Mouse (Mus musculus) T-helper 1 cell (primary cell): ENCODE results near the gene Nvl.

Experiments used
- in situ Hi-C: fragments of 300-600 bp; cut with MboI, MseI; formaldehyde crosslinking; loops from one replicate; pipeline ENCODE4 v1.15.1; 2025; ENCODE audit warnings: high pct_unique_total_duplicates

Nvl gene

GRCm38 (mm10) chr1:181069671-181070070, 74.3 kb downstream of the Nvl start:
- in situ Hi-C loops, result loop anchor here (25.0 kb wide), 1 partner anchor 468 kb away; no protein-coding TSS in a partner anchor

GRCm38 (mm10) chr1:181068344-181068743, 75.7 kb downstream of the Nvl start:
- in situ Hi-C loops, result loop anchor here (25.0 kb wide), 1 partner anchor 469 kb away; no protein-coding TSS in a partner anchor

GRCm38 (mm10) chr1:181064648-181065047, 79.4 kb downstream of the Nvl start:
- in situ Hi-C loops, result loop anchor here (25.0 kb wide), 1 partner anchor 473 kb away; no protein-coding TSS in a partner anchor

GRCm38 (mm10) chr1:181063991-181064390, 80.0 kb downstream of the Nvl start:
- in situ Hi-C loops, result loop anchor here (25.0 kb wide), 1 partner anchor 473 kb away; no protein-coding TSS in a partner anchor

GRCm38 (mm10) chr1:181061784-181062485, 82.1 kb downstream of the Nvl start:
- in situ Hi-C loops, result loop anchor here (25.0 kb wide), 1 partner anchor 475 kb away; no protein-coding TSS in a partner anchor

GRCm38 (mm10) chr1:181052898-181053297, 91.1 kb downstream of the Nvl start:
- in situ Hi-C loops, result loop anchor here (25.0 kb wide), 1 partner anchor 484 kb away; no protein-coding TSS in a partner anchor

- in situ Hi-C loops, result loop anchor here (25.0 kb wide), 1 partner anchor 486 kb away; no protein-coding TSS in a partner anchor
Measured at GRCm38 (mm10) chr1:181050937-181051336, 93.1 kb downstream of the Nvl start, which contains the start of gene 9130409I23Rik. Gene 9130409I23Rik (plus strand): TSS chr1:181051237.

GRCm38 (mm10) chr1:181049328-181049842, 94.6 kb downstream of the Nvl start:
- in situ Hi-C loops, result no loop called here

GRCm38 (mm10) chr1:181047520-181047919, 96.5 kb downstream of the Nvl start:
- in situ Hi-C loops, result no loop called here

- in situ Hi-C loops, result no loop called here
Measured at GRCm38 (mm10) chr1:181039652-181040051, 104.4 kb downstream of the Nvl start.

- in situ Hi-C loops, result no loop called here
Measured at GRCm38 (mm10) chr1:181037623-181038022, 106.4 kb downstream of the Nvl start.
